Mouse (Mus musculus): Measurements from ENCODE around the gene Gng7. TPM values are rescaled to one million over a fixed set of nuclear protein-coding genes. Genes with fewer than 3 reads are reported as not detected.

Gene Gng7
- polyA plus RNA-seq, 1 experiment from 2014 or later = 5.7 TPM

Other genes with a start within 250 kb of the Gng7 start
- 60.9 and 75.7 TPM in 2 replicates for gene Sf3a2, start 216.7 kb downstream of the Gng7 start, polyA plus RNA-seq (2015; fragmentation: Nextera tagmentation; extraction: Ambion mirVana)
- gene Plekhj1, start 216.3 kb downstream of the Gng7 start, polyA plus RNA-seq (2015; fragmentation: Nextera tagmentation; extraction: Ambion mirVana) = 92.7 and 100 TPM in 2 replicates
- 0.13 TPM in 1 of 2 replicates, not detected in the other for gene Amh, start 209.7 kb downstream of the Gng7 start, polyA plus RNA-seq (2015; fragmentation: Nextera tagmentation; extraction: Ambion mirVana)
- gene Jsrp1, start 201.4 kb downstream of the Gng7 start, polyA plus RNA-seq (2015; fragmentation: Nextera tagmentation; extraction: Ambion mirVana) = 1.3 and 2.6 TPM in 2 replicates
- 1,799 and 1,972 TPM in 2 replicates for gene Oaz1, start 188.3 kb downstream of the Gng7 start, polyA plus RNA-seq (2015; fragmentation: Nextera tagmentation; extraction: Ambion mirVana)
- gene Lingo3, start 170.9 kb downstream of the Gng7 start, polyA plus RNA-seq (2015; fragmentation: Nextera tagmentation; extraction: Ambion mirVana) = 0.15 and 0.44 TPM in 2 replicates
- gene Lsm7, start 159.7 kb downstream of the Gng7 start, polyA plus RNA-seq (2015; fragmentation: Nextera tagmentation; extraction: Ambion mirVana) = 193 and 234 TPM in 2 replicates
- gene Sppl2b, start 159.7 kb downstream of the Gng7 start, polyA plus RNA-seq (2015; fragmentation: Nextera tagmentation; extraction: Ambion mirVana) = 43.0 and 43.2 TPM in 2 replicates
- 0.08 TPM in 1 of 2 replicates, not detected in the other for gene Tmprss9, start 143.1 kb downstream of the Gng7 start, polyA plus RNA-seq (2015; fragmentation: Nextera tagmentation; extraction: Ambion mirVana)
- 284 and 297 TPM in 2 replicates for gene Timm13, start 114.0 kb downstream of the Gng7 start, polyA plus RNA-seq (2015; fragmentation: Nextera tagmentation; extraction: Ambion mirVana)
- gene Lmnb2, start 96.7 kb downstream of the Gng7 start, polyA plus RNA-seq (2015; fragmentation: Nextera tagmentation; extraction: Ambion mirVana) = 52.6 and 52.7 TPM in 2 replicates
- gene Gadd45b, start 84.9 kb downstream of the Gng7 start, polyA plus RNA-seq (2015; fragmentation: Nextera tagmentation; extraction: Ambion mirVana) = 57.3 and 63.6 TPM in 2 replicates
- 0.11 and 0.72 TPM in 2 replicates for gene Diras1, start 10.7 kb upstream of the Gng7 start, polyA plus RNA-seq (2015; fragmentation: Nextera tagmentation; extraction: Ambion mirVana)
- gene Slc39a3, start 22.5 kb upstream of the Gng7 start, polyA plus RNA-seq (2015; fragmentation: Nextera tagmentation; extraction: Ambion mirVana) = 19.4 and 20.8 TPM in 2 replicates
- gene Sgta, start 45.2 kb upstream of the Gng7 start, polyA plus RNA-seq (2015; fragmentation: Nextera tagmentation; extraction: Ambion mirVana) = 183 and 187 TPM in 2 replicates
- gene Thop1, start 55.1 kb upstream of the Gng7 start, polyA plus RNA-seq (2015; fragmentation: Nextera tagmentation; extraction: Ambion mirVana) = 44.2 and 45.0 TPM in 2 replicates
- 0.34 and 1.0 TPM in 2 replicates for gene Creb3l3, start 83.9 kb upstream of the Gng7 start, polyA plus RNA-seq (2015; fragmentation: Nextera tagmentation; extraction: Ambion mirVana)
- gene Map2k2, start 91.0 kb upstream of the Gng7 start, polyA plus RNA-seq (2015; fragmentation: Nextera tagmentation; extraction: Ambion mirVana) = 144 and 151 TPM in 2 replicates
- 31.5 and 31.6 TPM in 2 replicates for gene Zbtb7a, start 120.3 kb upstream of the Gng7 start, polyA plus RNA-seq (2015; fragmentation: Nextera tagmentation; extraction: Ambion mirVana)
- gene Pias4, start 153.0 kb upstream of the Gng7 start, polyA plus RNA-seq (2015; fragmentation: Nextera tagmentation; extraction: Ambion mirVana) = 35.5 and 41.8 TPM in 2 replicates
- 589 and 620 TPM in 2 replicates for gene Eef2, start 161.7 kb upstream of the Gng7 start, polyA plus RNA-seq (2015; fragmentation: Nextera tagmentation; extraction: Ambion mirVana)
- gene Dapk3, start 168.1 kb upstream of the Gng7 start, polyA plus RNA-seq (2015; fragmentation: Nextera tagmentation; extraction: Ambion mirVana) = 37.5 and 40.5 TPM in 2 replicates
- gene 4930442H23Rik, start 168.9 kb upstream of the Gng7 start, polyA plus RNA-seq (2015; fragmentation: Nextera tagmentation; extraction: Ambion mirVana) = not detected in 2 replicates
- gene Nmrk2, start 187.1 kb upstream of the Gng7 start, polyA plus RNA-seq (2015; fragmentation: Nextera tagmentation; extraction: Ambion mirVana) = 0.11 and 0.31 TPM in 2 replicates
- gene Atcay, start 215.9 kb upstream of the Gng7 start, polyA plus RNA-seq (2015; fragmentation: Nextera tagmentation; extraction: Ambion mirVana) = 0.36 and 0.39 TPM in 2 replicates
- gene Zfr2, start 218.2 kb upstream of the Gng7 start, polyA plus RNA-seq (2015; fragmentation: Nextera tagmentation; extraction: Ambion mirVana) = 5.0 and 6.0 TPM in 2 replicates
- 2.9 and 3.5 TPM in 2 replicates for gene Matk, start 238.0 kb upstream of the Gng7 start, polyA plus RNA-seq (2015; fragmentation: Nextera tagmentation; extraction: Ambion mirVana)

Measured in lung, embryonic 16.5 days (tissue).